Mouse (Mus musculus) mouse embryonic stem cell (cell line): ENCODE measurements around the gene Dusp22.

Experiments used
- in situ Hi-C, 2 experiments: fragments of 300-500 bp; cut with MboI; formaldehyde crosslinking; loops; 1 replicate in 1 of 2; 3 replicates in 1 of 2; pipeline ENCODE4 v1.14.3; 2019 to 2020; ENCODE audit warnings: low sequenced_read_pairs in 2 of 2, low pct_unique_long_range_greater_than_20kb in 1 of 2, mixed read lengths in 1 of 2; ENCODE audit not compliant: unreplicated experiment in 1 of 2

Dusp22 gene

GRCm38 (mm10) chr13:30757264-30757900, 97.6 kb downstream of the Dusp22 start:
- in situ Hi-C loops: no loop called here

GRCm38 (mm10) chr13:30758789-30759381, 99.1 kb downstream of the Dusp22 start:
- in situ Hi-C loops: no loop called here

- in situ Hi-C loops: no loop called here
Measured at GRCm38 (mm10) chr13:30760374-30761090, 100.7 kb downstream of the Dusp22 start.
